Mouse (Mus musculus) megakaryocyte, embryonic 14.5 days (primary cell): ENCODE measurements at regions not wholly inside any gene's neighbourhood (a gene's known extent, or its start where the extent isn't known, plus 50 kb on each side); places are given as distances from the start of the nearest gene placed in this dataset.

ENCODE experiments used
- FLI1 ChIP-seq: IDR thresholded peaks from 2 replicates; pipeline ENCODE4 v1.6.1; 2012; ENCODE audit warnings: low read length, inconsistent platforms, mixed read lengths
- GATA1 ChIP-seq: IDR thresholded peaks from 3 replicates; pipeline ENCODE4 v1.6.1; 2012; ENCODE audit warnings: mixed read lengths, low read length, inconsistent platforms, borderline replicate concordance

GRCm38 (mm10) chr8:126805365-126806180 is 140.1 kb downstream of the Tomm20 start:
- TF ChIP-seq GATA1 (no peak), FLI1 (peak; percentile 29; the same call in 1 of the 2 replicates)
